Mouse (Mus musculus) brain, embryonic 14.5 days (tissue): Measurements from ENCODE around the gene Sco2.

ENCODE experiments used
- CTCF ChIP-seq: fragments of 200-500 bp; IDR thresholded peaks from 2 replicates; pipeline ENCODE4 v1.5.1; 2012; ENCODE audit warnings: inconsistent platforms, mild to moderate bottlenecking, moderate library complexity, borderline replicate concordance; ENCODE audit not compliant: insufficient read depth, insufficient read length; ENCODE audit errors: extremely low read depth
- POLR2A ChIP-seq: fragments of 200-500 bp; IDR thresholded peaks from 2 replicates; pipeline ENCODE4 v1.6.1; 2012; ENCODE audit warnings: mild to moderate bottlenecking, inconsistent platforms, borderline replicate concordance; ENCODE audit not compliant: poor library complexity, insufficient read depth, insufficient read length, severe bottlenecking; ENCODE audit errors: extremely low read depth

- TF ChIP-seq CTCF (no peak), POLR2A (no peak)
These were observed 19.2 kb downstream of the Sco2 start for GRCm38 (mm10) chr15:89354455-89354854.
